Mouse (Mus musculus) embryonic facial prominence, embryonic 15.5 days (tissue): ENCODE measurements around the gene Zfp1. TPM values are rescaled to one million over a fixed set of nuclear protein-coding genes. Genes with fewer than 3 reads are reported as not detected.

Source experiments
- ATAC-seq: fragments of 200-750 bp; cut with Nextera tagmentation; 2 replicates; pipeline ENCODE4 v1.8.0; 2017; ENCODE audit warnings: low read depth, moderate TSS enrichment; ENCODE audit not compliant: insufficient number of reproducible peaks, low FRiP score, low TSS enrichment
- H3K27ac ChIP-seq: fragments of 300-500 bp; sonication (generic); replicated peaks from 2 replicates; pipeline ENCODE4 v1.5.1; 2015; ENCODE audit warnings: mild to moderate bottlenecking, inconsistent platforms
- H3K27me3 ChIP-seq: fragments of 300-500 bp; sonication (generic); 2 replicates; pipeline ENCODE4 v1.6.1; 2015; ENCODE audit warnings: inconsistent platforms
- H3K36me3 ChIP-seq: fragments of 300-500 bp; sonication (generic); 2 replicates; pipeline ENCODE4 v1.6.1; 2015; ENCODE audit warnings: mild to moderate bottlenecking, inconsistent platforms
- H3K4me1 ChIP-seq: fragments of 300-500 bp; sonication (generic); 2 replicates; pipeline ENCODE4 v1.6.1; 2015; ENCODE audit warnings: inconsistent platforms
- H3K4me2 ChIP-seq: fragments of 300-500 bp; sonication (generic); replicated peaks from 2 replicates; pipeline ENCODE4 v1.6.1; 2015; ENCODE audit warnings: mild to moderate bottlenecking, inconsistent platforms
- H3K4me3 ChIP-seq: fragments of 300-500 bp; sonication (generic); replicated peaks from 2 replicates; pipeline ENCODE4 v1.5.1; 2015; ENCODE audit warnings: mild to moderate bottlenecking, inconsistent platforms
- H3K9ac ChIP-seq: fragments of 300-500 bp; sonication (generic); 2 replicates; pipeline ENCODE4 v1.6.1; 2015; ENCODE audit warnings: inconsistent platforms
- H3K9me3 ChIP-seq: fragments of 300-500 bp; sonication (generic); replicated peaks from 2 replicates; pipeline ENCODE4 v1.6.1; 2016; ENCODE audit warnings: inconsistent platforms
- WGBS: fragments of 180-500 bp; shearing (Covaris S2); methylation state at CpG from one replicate; pipeline ENCODE4 v1.1.7; 2015; 5-methylcytosine and 5-hydroxymethylcytosine counted together
- polyA plus RNA-seq: library from polyadenylated mRNA; unstranded; fragments of >200 nt; fragmentation: Nextera tagmentation; extraction: Ambion mirVana; gene quantifications from 2 replicates; pipeline ENCODE4 v1.2.1, GENCODE M21; 2015

Gene Zfp1
- polyA plus RNA-seq, 1 experiment from 2014 or later: 25.9 TPM

- WGBS: 40% methylated on average over 6 of the region's 6 CpGs
- no peak for ATAC-seq
These were observed 17.3 kb upstream of the Zfp1 start for GRCm38 (mm10) chr8:111625694-111626527.

GRCm38 (mm10) chr8:111626528-111626820 lies 16.7 kb upstream of the Zfp1 start:
- no peaks in the 10 kb centered on the region for H3K9me3 ChIP-seq
- no peak overlapping the region for H3K4me3 ChIP-seq
- H3K36me3 ChIP-seq: peaks cover 11% of the 10 kb centered on the region; the same call in 1 of the 2 replicates
- H3K4me2 ChIP-seq: no peak overlapping the region
- ATAC-seq: no peak
- WGBS: 64% methylated on average over 8 of the region's 8 CpGs
- no peak overlapping the region for H3K9ac ChIP-seq
- H3K27ac ChIP-seq: no peak overlapping the region
- peaks cover 27% of the 10 kb centered on the region for H3K4me1 ChIP-seq
- H3K27me3 ChIP-seq: no peaks in the 10 kb centered on the region

More at GRCm38 (mm10) chr8:111625694-111626527, 17.3 kb upstream of the Zfp1 start:
- H3K4me3 ChIP-seq: no peak overlapping the region
- H3K4me1 ChIP-seq: peaks cover 27% of the 10 kb centered on the region
- no peak overlapping the region for H3K4me2 ChIP-seq
- H3K27me3 ChIP-seq: no peaks in the 10 kb centered on the region
- H3K36me3 ChIP-seq: peaks cover 16% of the 10 kb centered on the region; the same call in 1 of the 2 replicates
- no peaks in the 10 kb centered on the region for H3K9me3 ChIP-seq
- no peak overlapping the region for H3K27ac ChIP-seq
- no peak overlapping the region for H3K9ac ChIP-seq

GRCm38 (mm10) chr8:111626933-111627332 lies 16.3 kb upstream of the Zfp1 start:
- Histone ChIP-seq H3K4me3 (no peak overlapping the region), H3K27ac (no peak overlapping the region), H3K27me3 (no peaks in the 10 kb centered on the region), H3K9me3 (no peaks in the 10 kb centered on the region), H3K4me1 (peaks cover 27% of the 10 kb centered on the region), H3K9ac (no peak overlapping the region), H3K4me2 (no peak overlapping the region), H3K36me3 (peaks cover 7% of the 10 kb centered on the region; the same call in 1 of the 2 replicates)
- 86% methylated on average over 14 of the region's 14 CpGs for WGBS
- no peak for ATAC-seq

DNA sequence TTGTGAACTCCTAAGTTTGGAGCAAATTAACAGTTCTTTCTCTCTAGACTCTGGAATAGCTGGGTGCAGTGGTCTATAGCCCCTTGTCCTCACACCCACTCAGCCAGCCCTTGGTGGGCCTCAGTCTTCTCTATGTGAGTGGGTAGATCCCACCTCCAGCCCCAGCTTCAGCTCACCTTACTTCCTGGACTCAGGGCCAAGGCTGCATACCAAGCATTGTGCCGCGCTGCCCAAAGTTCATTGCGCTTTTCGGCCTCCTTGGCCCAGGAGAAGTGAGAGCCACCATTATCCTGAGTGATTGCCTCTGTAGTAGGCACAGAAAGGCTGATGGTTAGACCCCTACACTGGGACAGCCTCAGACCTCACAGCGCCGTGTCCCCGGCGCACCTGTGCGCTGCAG lies 15.3 kb upstream of the Zfp1 start:
- WGBS: 97% methylated on average over 9 of the region's 9 CpGs
- Histone ChIP-seq H3K27ac (no peak overlapping the region), H3K27me3 (no peaks in the 10 kb centered on the region), H3K36me3 (no peaks in the 10 kb centered on the region), H3K9ac (no peak overlapping the region), H3K4me1 (peaks cover 27% of the 10 kb centered on the region), H3K4me3 (no peak overlapping the region), H3K9me3 (no peaks in the 10 kb centered on the region), H3K4me2 (no peak overlapping the region)
- ATAC-seq: no peak

DNA sequence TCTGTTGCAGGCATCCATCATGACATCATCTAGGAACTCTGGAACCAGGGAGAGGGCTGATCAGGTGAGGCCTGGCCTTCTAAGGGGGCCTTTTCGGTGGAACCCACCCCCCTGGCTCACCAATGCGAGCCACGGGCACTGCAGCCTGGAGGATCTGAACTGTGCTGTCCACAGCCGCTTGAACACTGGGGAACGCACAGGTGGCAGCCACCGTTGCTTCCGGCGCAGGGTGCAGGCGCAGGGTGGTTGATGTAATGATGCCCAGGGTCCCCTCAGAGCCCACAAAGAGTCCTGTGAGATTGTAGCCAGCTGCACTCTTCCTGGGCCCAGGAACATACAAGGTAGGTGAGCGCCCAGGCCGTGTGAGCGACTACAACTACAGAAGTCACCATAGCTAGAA lies 14.8 kb upstream of the Zfp1 start:
- no peak overlapping the region for H3K4me2 ChIP-seq
- H3K4me1 ChIP-seq: peaks cover 27% of the 10 kb centered on the region
- no peak overlapping the region for H3K9ac ChIP-seq
- H3K27ac ChIP-seq: no peak overlapping the region
- no peak overlapping the region for H3K4me3 ChIP-seq
- no peaks in the 10 kb centered on the region for H3K36me3 ChIP-seq
- no peaks in the 10 kb centered on the region for H3K27me3 ChIP-seq
- no peak for ATAC-seq
- H3K9me3 ChIP-seq: no peaks in the 10 kb centered on the region
- 89% methylated on average over 12 of the region's 12 CpGs for WGBS

DNA sequence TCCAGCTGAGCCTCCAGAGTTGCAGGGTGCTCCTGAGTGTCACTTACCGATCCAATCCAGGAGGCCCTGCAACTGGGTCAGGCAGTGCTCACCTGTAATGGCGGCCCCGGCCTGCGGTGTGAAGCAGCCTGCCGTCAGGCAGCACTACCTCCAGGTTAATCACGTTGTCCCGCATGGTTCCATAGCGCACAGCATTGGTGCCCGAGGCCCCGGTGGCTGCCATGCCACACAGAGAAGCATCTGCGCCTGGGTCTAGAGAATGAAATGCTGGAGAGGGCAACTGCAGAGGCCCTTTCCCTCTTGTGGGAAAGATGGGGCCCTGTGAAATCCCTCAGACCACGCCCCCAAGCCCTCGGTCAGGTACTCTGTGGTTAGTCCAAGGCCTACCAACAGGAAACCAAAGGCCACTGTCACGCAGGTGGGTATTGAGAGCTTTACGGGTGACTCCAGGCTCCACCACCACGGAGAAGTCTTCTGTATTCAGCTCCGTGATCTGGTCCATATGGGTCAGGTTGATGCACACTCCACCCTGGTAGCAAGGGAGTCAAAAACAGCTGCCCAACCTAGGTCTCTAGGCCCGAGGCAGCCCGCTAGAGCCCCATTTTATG lies 14.2 kb upstream of the Zfp1 start:
- no peak overlapping the region for H3K4me2 ChIP-seq
- no peaks in the 10 kb centered on the region for H3K27me3 ChIP-seq
- 85% methylated on average over 19 of the region's 19 CpGs for WGBS
- no peak overlapping the region for H3K27ac ChIP-seq
- no peak overlapping the region for H3K9ac ChIP-seq
- H3K36me3 ChIP-seq: no peaks in the 10 kb centered on the region
- no peak overlapping the region for H3K4me3 ChIP-seq
- no peaks in the 10 kb centered on the region for H3K9me3 ChIP-seq
- ATAC-seq: no peak
- peaks cover 23% of the 10 kb centered on the region for H3K4me1 ChIP-seq

GRCm38 (mm10) chr8:111630105-111630521 lies 13.1 kb upstream of the Zfp1 start, which contains the start of gene Ldhd:
Gene Ldhd (minus strand): TSS chr8:111630374.
- H3K27me3 ChIP-seq: no peaks in the 10 kb centered on the region
- 20% methylated on average over 13 of the region's 13 CpGs for WGBS

GRCm38 (mm10) chr8:111631589-111631988 lies 11.6 kb upstream of the Zfp1 start:
- Histone ChIP-seq H3K9ac (no peak overlapping the region), H3K4me2 (no peak overlapping the region), H3K4me3 (no peak overlapping the region), H3K36me3 (no peaks in the 10 kb centered on the region), H3K27me3 (no peaks in the 10 kb centered on the region), H3K27ac (no peak overlapping the region), H3K4me1 (peaks cover 12% of the 10 kb centered on the region; the same call in 1 of the 2 replicates), H3K9me3 (no peaks in the 10 kb centered on the region)
- ATAC-seq: no peak
- WGBS: 92% methylated on average over 8 of the region's 8 CpGs

More at GRCm38 (mm10) chr8:111630105-111630521, 13.1 kb upstream of the Zfp1 start, which contains the start of gene Ldhd:
- H3K4me2 ChIP-seq: peak within 1 kb of the TSS; percentile 57
- peak within 1 kb of the TSS; percentile 45 for H3K4me3 ChIP-seq
- no peak within 1 kb of the TSS for H3K27ac ChIP-seq
- H3K9ac ChIP-seq: peak within 1 kb of the TSS; percentile 28
- H3K36me3 ChIP-seq: no peaks in the 10 kb centered on the region
- no peaks in the 10 kb centered on the region for H3K9me3 ChIP-seq
- H3K4me1 ChIP-seq: peaks cover 16% of the 10 kb centered on the region; the same call in 1 of the 2 replicates
- ATAC-seq: no peak

DNA sequence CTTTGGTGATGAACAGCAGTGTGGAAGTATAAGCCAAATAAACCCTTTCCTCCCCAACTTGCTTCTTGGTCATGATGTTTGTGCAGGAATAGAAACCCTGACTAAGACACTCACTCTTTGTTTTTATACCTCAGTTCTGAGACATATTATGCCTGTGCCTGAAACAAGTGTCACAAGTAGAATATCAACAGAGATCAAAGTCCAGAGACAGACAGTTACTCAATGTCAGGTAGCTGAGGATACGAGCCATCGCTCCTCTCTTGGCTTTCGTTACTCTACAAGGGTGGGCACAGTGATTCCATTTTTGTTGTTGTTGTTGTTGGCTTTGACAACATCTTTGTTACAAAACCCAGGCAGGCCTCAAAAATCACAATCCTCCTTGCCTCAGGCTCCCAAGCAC lies 10.2 kb upstream of the Zfp1 start:
- ATAC-seq: no peak
- no peaks in the 10 kb centered on the region for H3K36me3 ChIP-seq
- H3K27me3 ChIP-seq: no peaks in the 10 kb centered on the region
- H3K27ac ChIP-seq: no peak overlapping the region
- WGBS: 96% methylated on average over 3 of the region's 3 CpGs
- H3K4me1 ChIP-seq: peaks cover 11% of the 10 kb centered on the region; the same call in 1 of the 2 replicates
- no peak overlapping the region for H3K9ac ChIP-seq
- H3K4me3 ChIP-seq: no peak overlapping the region
- H3K9me3 ChIP-seq: no peaks in the 10 kb centered on the region
- no peak overlapping the region for H3K4me2 ChIP-seq

DNA sequence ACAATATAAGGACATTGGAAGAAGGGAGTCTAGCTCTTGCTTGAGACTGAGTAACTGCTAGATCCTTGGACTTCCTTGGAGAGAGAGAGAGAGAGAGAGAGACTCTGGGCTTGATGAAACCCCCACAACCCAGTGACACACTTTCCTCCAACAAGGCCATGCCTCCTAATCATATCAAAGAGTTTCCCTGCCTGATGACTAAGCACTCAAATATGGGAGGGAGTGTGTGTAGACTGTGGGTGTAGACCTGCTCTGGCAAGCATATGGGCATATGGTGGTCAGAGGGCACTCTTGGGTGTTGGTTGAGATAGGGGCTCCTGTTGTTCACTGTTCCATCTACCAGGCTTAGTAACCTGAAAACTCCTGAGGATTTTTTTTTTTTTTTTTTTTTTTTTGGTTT lies 5.1 kb upstream of the Zfp1 start:
- peaks cover 7% of the 10 kb centered on the region; the same call in 1 of the 2 replicates for H3K4me1 ChIP-seq
- ATAC-seq: no peak
- H3K27ac ChIP-seq: no peak overlapping the region
- H3K27me3 ChIP-seq: no peaks in the 10 kb centered on the region
- H3K4me3 ChIP-seq: no peak overlapping the region
- H3K9me3 ChIP-seq: no peaks in the 10 kb centered on the region
- H3K4me2 ChIP-seq: no peak overlapping the region
- no peaks in the 10 kb centered on the region for H3K36me3 ChIP-seq
- no peak overlapping the region for H3K9ac ChIP-seq

DNA sequence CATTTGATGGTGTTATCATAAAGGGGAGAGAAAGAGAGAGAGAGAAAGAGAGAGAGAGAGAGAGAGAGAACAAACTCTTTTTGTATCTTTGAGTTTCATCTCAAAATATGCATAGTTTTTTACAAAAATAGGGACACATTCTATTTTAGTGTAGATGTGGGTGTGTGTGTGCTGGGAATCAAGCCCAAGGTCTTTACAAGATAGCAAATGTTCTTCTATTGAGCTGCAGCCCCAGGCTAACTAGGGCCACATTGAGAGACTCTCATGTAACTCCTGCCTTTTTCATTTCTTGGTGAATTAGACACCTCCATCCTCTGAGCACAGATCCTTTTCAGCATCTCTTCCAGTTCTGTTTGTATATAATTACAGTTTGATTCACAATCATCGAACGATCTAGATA lies 2.1 kb upstream of the Zfp1 start:
- ATAC-seq: no peak
- no peaks in the 10 kb centered on the region for H3K36me3 ChIP-seq
- no peaks in the 10 kb centered on the region for H3K9me3 ChIP-seq
- H3K27me3 ChIP-seq: no peaks in the 10 kb centered on the region
- no peak overlapping the region for H3K4me3 ChIP-seq
- H3K4me2 ChIP-seq: no peak overlapping the region
- peaks cover 10% of the 10 kb centered on the region; the same call in 1 of the 2 replicates for H3K4me1 ChIP-seq
- no peak overlapping the region for H3K9ac ChIP-seq
- WGBS: 92% methylated on average over 2 of the region's 2 CpGs
- H3K27ac ChIP-seq: no peak overlapping the region
